Mouse (Mus musculus) E14TG2a.4 (cell line): ENCODE data around the gene Slc7a4.

Experiments used
- CTCF ChIP-seq: conservative IDR thresholded peaks from 2 replicates; pipeline ENCODE4 v1.5.1; 2014; ENCODE audit warnings: low read length
- NANOG ChIP-seq: IDR thresholded peaks from 2 replicates; pipeline ENCODE4 v1.6.1; 2014; ENCODE audit warnings: borderline replicate concordance, low read length, mixed read lengths

- no peak for TF ChIP-seq CTCF
- no peak for TF ChIP-seq NANOG
These were observed 24.2 kb downstream of the Slc7a4 start for GRCm38 (mm10) chr16:17558811-17559210.
